Mouse (Mus musculus) lung, postnatal 4 days (tissue): Measurements from ENCODE around the gene Fam45a.
A peak's percentile ranks its signal among the peaks of the same experiment; 100 is the strongest.

Source experiments
- DNase-seq, 2 experiments: peaks; one replicate each; pipeline ENCODE4 v3.0.0; 2021

Fam45a gene

DNA sequence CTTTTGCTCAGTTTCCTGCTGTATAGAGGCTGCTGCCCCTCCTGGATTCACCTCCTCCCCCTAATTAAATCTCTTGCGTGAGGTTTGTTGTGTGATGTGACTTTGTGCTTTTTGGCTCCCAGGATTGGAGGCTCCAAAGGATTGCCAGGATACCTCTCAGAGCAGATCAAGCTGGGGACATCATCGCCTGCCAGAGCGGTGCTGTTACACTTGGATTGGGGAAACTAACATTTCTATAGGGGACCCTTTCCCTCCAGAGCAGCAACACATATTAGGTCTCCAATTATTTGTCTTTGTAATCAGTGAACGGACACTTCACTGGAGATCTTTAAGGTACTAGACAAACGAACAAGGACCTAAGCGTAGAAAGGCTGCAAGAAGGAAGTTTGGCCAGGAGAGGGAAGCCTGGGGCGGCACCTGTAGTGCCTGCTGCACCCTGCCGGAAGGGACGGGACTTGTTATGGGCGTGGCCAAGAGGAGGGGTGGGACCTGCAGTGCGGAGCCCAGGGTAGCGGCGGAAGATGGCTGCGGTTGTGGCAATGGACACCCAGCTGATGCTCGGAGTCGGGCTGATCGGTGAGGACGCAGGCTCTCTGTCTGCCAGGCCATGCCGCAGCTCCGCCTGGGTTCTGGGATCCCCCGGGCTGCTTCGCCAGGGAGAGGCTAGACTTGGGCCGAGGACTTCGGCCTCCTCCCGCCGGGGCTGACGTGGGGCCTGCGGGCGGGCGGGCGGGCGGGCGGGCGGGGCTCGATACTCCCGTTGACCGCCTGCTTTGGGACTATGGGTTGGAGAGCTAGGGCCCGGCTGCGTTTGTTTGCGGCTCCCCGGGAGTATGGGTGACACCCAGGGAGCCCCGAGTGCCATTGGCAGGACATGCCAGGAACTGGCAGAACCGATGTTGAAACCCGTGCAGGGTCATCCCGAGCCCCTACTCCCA is at the start of gene Fam45a:
Gene Fam45a, plus strand, starts transcription at position 488 of the 938 bp plus-strand sequence.
- DNase-seq, result peak; percentile 94 to 95

DNA sequence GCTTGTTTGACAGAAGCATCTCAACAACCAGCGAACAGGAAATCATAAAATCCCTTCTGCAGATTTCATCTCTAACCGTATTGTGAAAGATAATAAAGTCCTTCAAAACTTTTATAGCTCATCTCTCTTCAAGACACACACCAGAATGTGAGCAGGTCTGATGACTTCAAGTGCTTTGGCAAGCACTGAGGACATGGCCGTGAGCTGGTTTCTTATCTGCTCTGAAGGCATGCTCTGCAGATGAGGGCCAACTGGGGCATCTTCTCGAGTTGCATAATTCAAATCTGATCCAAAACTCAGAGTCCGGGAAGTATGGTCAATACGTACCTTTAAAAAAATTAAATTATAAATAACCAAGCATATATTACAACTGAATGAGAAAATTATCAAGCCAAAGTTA is 38.0 kb upstream of the Fam45a start:
- DNase-seq, result no peak

DNA sequence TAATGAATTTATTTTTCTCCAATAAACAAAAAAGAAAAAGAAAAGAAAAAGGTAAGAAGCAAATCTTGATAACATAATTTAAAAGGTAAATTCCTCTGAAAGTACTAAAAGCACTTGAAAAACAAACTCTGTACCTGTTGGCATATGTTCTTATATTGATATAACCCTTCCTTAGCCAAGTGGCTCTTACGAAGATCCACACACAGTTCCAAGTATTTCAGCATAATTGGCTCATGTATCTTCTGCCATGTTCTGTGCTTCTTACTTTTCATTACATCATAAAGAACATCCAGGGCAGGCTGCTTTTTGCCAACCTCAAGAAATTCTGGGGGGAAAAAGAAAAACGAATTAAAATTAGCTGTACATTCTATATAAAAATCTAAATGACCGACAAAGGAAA is 29.4 kb upstream of the Fam45a start:
- no peak for DNase-seq

DNA sequence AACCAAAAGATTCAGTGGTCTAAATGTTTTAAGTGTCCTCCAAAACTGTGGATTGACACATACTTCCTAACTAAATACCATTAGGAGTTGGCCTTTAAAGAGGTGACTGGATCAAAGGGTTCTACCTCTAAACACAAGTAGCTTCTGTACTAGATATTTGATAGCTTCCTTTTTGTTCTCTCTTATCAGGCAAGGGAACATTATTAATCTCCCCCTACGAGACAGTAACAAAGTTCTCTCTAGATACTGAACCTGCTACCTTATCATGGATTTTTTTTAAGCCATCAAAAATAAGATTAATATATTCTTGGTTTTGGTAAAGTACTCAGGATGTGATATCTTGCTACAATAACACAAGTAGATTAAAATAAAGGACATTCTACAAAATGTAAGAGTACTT is 26.7 kb upstream of the Fam45a start:
- DNase-seq, result no peak

DNA sequence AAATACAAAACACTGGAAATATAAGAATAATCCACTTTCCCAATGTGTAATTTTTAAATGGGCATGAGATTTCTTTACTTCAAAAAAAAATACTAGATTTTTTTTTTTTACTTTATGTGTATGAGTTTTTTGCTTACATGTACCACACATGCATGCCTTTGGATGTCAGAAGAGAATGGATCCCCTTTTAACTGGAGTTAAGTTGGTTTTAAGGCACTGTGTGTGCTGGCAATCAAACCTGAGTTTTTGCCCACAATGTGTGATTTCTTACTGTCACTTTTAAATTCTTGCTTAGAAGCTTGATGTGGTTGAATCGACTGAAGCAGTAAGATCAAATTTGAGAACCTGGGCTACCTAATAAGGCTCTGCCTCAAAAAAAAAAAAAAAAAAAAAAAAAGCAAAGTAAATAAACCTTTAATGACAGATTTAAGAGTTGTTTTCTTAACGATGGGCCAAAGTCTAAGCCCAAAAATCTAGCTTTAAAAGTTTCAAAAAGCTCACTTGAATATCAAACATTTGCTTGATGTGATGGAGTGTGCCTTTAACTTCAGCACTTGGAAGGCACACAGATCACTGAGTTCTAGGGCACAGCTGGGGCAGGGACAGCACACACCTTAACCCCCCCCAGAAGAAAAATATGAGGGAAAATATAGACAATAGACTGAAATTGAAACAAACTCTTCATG is 23.8 kb upstream of the Fam45a start:
- DNase-seq, result no peak

DNA sequence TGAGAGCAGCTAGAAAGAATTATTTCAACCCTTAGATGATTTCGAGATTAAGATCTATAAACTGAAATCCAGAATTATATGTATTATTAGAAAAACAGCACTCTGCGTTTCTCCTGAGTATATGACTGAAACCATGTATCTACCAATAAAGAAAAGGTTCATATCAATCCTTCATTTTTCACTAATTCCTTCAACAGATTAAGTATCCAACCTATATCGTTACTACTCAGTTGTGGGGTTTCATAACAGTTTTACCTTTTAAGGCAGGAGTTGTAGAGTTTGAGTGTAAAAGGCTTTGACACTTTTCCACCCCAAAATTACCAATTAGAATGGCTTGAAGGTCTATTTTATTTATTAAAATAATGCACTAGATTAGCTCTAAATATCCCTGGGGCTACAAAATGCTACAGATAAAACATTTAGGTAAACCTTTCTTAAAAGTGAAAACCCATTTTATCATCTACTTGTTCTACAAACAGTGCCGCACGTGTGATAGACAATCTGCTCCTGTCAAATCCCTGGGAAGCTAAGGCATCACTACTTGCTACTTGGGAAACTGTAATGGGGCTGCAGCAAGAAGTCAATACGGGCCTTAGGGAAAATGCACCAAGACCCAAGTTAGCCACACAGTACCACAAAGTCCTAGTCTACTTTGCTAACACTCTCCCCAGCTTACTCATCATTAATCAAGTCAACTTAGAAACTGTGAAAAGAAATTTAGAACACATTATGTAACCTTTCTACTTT is 23.0 kb upstream of the Fam45a start:
- DNase-seq, result no peak

DNA sequence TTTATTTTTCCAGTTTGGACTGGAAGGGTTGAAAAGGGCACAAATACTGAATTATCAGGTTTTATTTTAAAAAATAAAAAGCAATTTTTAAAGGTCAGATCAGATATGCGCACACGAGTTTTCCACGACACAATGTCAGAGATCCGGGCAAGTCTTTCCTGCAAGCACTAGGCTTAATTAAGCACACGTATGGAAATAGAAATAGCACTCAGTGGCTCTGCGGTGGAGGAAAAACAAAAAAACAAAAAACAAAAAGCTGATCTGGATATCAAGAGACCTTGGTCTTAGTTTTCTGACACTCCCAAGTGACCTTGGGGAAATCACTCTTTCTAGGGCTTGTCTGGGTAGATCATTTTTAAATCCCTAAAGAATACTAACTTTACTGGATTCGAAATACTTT is 21.9 kb upstream of the Fam45a start:
- DNase-seq, result no peak

DNA sequence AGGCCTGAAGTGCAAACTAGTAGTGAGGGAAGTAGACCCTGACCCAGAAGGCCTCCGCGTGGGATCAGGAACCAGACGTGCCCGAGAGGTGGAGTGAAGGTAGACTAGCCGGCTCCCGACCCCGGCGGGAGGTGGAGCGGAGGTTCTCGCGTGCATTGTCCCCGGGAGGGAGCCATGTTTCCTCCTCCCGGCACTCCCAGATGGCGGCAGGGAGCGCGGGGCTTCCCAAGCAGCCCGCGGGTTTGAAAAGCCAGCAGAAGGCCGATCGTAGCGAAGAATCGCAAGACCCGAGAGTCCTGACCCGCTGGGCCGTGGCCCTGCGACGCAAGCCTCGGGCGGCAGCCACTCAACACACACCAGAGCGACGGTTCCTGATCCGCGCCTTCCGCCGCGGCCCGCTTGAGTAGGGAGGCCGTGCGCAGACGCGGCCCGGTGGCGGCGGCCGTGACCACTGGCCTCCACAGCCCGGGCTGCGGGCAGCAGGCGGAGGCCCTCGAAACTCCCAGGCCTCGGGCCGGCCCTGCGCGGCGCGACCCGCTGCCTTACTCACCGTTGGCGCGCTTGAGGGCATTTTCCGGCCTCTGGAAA is 21.4 kb upstream of the Fam45a start:
- peak; percentile 72 for DNase-seq

DNA sequence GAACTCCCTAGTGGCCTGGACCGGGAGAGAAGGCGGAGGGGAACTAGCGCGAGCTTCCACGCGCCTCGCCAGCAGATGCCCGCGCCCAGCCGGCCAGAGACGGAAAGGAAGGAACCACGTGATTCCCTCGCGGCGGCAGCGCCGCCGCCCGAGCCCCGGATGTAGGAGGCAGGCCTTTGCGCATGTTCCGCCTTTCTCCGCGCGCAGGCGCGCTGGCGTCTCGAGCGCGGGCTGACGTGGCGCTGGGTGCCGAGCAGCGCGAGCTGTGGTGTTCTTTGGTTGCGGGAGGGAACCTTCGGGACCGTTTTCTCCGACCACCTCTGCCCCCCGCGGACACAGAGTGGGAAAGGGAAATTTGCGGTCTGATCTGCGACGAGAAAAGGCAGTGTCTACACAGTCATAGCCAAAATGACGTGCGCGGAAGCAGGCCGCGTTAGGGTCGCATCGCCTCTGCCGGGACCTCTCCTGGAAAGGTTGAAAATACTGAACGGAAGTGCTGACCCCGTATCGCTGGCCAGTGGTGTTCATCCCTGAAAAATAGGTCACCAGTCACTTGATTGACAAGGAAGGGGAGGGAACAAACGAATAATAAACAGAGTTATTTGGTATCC is 20.7 kb upstream of the Fam45a start, which contains the start of gene Eif3a:
Gene Eif3a, minus strand, starts transcription at position 108 of the 611 bp plus-strand sequence.
- DNase-seq, result peak; percentile 97

DNA sequence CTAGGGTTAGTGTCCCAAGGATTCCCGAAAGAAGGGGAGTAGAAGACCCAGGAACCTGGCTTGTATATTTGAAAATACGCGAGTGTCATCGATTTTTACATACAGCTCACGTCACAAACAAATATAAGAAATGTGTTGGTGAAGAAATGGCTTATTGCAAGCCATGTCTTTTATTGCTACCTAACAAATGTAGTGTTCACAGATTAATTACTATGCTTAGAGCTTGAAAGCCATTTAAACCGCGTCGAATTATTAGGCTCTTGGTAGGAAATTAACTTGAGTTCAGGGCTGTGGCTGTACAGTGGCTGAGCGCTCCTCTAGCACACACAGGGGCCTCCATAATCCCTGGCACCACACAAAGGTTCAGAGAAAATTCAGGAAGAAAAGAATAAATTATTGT is 20.2 kb upstream of the Fam45a start:
- DNase-seq, result no peak

DNA sequence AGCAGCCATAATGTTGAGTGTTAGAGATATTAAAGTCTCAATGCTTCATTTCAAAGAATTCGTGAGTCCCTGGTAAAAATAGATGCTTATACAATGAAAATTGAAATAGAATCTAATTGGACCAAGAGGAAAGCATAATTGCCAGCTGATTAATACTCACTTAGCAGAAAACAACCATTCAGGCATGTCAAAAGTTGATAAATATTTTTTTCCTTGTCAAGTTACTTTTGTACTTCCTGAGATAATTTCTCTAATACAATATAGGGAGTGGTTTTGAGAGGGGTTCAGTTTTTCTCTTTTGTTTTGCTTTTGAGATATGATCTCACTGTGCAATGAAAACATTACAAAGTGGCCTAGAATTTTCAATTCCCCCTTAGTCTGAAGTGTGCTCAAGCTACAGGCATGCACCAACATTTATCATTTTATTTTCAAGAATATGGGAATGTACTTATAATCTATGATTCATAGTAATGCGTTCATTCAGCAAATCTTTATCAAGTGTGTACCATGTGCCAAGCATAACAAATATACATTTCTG is 18.1 kb upstream of the Fam45a start:
- no peak for DNase-seq

DNA sequence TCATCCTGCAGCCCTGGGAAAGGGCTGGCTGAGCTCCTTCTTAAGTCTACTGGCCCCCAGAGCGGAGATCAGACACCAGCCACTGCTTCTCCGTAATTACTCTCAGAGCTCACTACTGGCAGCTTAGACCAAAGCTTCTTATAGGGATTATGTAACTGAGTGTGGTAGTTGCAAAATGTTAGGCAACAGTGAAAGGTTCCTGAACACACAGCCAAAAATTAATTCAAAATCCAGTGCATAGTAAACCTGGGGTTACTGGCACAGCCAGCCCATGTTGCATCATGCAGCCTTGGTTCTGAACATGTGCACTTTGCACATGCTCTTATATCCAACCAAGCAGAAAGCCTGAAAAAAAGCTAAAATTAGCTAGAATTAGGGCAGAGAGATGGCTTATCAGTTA is 16.1 kb upstream of the Fam45a start:
- peak; percentile 25 to 41 for DNase-seq

DNA sequence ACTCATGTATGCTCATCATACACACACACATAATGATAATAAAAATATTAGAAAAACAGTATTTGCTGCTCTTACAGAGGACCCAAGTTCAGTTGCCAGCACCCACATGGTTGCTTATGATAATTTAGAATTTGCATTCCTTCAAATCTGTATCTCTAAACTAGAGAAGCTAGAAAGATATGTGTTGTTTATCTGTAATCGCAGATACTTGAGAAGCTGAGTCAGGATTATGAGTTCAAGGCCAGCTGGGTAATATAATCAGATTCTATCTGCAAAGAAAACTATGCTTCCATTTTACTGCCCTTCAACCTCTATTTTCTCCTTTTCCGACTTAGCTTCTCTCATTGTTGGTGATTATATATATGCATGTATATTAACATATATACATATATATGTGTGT is 14.0 kb upstream of the Fam45a start:
- no peak for DNase-seq

DNA sequence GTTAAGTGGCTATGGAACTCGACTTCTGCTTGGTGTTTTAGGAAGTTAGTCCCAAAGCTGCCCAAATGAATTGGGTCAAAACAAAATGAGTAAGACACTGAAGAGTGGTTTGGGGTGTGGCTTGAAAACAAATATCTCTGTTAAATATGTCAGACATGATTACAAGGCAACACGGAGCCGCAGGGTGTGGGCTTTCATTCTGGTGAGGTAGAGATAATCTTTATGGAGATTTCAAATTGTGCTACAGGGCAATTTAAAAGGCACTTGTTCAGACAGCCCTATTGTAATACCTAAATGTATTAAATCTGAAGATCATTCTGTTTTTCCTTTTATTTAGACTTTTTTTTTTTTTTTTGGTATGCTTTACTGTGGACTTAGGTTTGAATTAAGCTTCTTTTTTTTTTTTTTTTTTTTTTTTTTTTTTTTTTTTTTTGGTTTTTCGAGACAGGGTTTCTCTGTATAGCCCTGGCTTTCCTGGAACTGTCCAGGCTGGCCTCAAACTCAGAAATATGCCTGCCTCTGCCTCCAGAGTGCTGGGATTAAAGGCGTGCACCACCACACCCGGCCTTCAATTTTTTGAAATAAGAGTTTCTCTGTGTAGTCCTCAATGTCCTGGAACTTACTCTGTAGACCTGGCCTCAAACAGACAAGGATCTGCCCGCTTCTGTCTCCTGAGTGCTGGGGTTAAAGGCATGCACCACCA is 11.4 kb upstream of the Fam45a start:
- DNase-seq, result no peak

DNA sequence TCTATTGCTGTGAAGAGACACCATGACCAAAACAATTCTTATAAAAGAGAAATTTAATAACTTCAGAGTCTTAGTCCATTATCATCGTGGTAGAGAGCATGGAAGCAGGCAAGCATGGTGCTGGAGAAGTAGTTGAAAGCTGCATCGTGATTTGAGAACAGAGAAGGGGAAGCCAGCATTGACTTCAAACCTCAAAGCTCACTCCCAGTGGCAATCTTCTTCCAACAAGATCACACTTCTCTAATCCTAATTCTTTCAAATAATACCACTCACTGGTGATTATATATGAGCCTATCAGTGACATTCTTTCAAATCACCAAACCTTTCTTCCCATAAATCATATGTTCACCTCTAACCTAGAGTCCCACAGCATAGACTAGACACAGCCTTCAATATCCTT is 6.5 kb upstream of the Fam45a start:
- no peak for DNase-seq

DNA sequence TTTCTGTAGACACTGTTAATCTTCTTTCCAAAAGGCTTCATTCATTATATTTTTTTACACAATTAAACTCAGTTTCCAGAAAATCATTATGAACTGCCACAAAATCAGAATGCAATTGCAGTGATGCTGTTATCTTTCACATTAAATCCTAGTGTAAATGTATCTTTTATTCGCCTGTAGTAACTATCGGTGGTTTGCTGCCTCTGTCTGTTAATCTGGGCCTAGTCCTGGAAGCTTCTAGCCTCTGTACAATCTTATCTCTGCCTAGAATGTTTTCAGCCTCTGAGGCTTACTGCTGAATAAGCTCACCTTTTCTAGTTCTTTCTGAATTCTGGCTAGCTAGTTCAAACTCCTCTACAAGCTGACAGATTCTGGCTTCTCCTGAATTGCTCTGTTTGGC is 1.5 kb upstream of the Fam45a start:
- no peak for DNase-seq

DNA sequence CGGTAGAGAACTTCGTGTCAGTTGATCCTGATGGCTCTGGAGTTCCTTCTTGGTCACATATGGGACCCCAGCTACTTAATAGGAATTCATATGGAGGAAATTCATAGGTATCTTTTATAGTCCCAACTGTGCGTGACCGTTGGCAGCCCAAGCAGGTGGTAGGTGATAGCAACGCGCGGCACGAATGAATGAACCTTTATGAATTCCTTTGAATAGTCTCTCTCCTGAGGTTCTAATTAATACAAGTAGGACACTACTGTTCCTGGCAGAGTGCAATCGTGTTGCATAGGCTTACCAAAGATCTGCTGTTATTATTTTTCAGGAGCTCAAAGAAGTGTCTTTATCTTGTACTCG is 628 bp downstream of the Fam45a start:
- DNase-seq, result no peak

DNA sequence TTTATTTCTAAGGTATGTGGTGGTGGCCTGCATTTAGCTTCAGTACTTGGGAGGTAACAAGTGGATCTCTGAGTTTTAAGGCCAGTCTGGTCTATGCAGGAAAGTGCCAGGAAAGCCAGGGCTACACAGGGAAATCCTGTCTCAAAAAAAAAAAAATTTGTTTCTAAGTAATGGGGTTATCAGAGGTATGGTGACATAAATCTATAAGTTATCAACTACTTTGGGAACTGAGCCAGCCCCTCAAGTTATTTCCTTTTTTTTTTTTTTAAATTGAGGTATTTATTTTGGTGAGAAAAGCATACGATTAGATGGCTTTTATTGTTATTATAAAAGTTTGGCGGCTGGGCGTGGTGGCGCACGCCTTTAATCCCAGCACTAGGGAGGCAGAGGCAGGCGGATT is 1.7 kb downstream of the Fam45a start:
- DNase-seq, result no peak

DNA sequence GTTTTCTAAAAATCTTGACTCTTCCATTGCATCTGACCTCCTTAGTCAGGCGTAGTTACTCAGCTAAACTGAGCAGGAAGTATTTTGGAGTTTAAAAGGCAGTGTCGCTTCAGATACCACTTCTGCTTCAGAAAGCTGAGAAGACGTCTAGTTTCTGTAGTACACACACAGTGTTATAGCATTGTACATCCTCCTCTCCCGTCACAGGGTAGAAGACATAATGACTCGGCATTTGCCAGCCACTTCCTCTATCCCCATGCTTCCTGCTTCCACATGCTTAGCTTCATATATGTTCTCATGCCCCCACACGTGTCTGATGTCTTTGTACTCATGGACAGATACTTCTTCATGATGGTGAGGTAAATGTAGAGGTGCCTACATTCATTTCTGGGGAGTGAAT is 7.3 kb downstream of the Fam45a start:
- peak in 1 of 2 experiments; percentile 5 for DNase-seq

DNA sequence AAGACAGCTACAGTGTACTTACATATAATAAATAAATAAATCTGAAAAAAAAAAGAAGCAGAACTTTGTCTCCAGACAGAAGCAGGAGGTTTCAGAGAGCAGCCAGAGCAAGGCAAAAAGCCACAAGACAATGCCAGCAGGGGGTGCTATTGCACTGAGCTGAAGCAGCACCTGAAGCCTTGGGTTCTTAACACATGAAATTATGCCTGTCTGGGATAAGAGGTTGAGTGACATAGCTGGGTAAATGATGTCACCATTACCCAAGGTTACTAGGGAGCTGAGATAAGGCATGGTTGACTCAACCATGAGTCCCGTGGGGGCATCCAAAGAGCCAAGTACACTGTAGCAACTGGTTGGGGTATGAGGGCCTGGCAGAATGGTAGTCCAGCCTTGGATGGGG is 26.4 kb downstream of the Fam45a start:
- peak; percentile 61 to 80 for DNase-seq

DNA sequence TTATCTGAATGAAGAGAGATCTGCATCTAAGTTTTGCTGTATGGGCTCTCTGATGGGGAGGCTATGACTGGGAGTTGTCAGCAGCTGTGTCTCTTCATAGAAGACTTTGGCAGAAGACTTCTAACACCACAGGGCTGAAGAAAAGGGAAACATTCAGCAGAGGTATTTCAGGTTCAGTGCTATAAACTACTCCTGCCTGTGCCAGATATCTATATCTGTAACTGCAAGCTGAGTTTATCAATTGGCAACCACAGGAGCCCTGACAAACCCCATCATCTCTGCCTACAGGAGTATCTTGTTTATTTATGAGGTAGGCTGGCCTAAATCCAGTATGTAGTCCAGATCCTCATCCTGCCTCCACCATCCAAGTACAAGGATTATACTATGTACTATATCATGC is 31.9 kb downstream of the Fam45a start:
- DNase-seq, result no peak

DNA sequence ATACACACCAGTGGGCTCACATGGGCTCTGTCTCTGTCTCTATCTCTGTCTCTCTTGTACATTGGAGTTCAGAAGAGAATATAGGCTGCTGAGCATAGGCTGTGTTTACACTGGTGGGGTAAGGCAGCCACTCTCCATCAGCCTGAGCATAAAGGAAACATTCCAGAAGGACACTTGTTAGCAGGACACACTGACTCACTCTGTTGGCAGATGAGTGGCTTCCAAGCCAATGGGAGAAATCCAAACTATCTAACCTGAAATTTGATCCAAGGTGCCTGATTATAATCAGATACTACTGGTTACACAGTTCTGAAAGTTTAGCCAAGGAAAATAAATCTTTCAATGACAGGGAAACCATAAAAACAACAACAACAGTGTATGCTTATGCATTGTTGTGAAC is 34.3 kb downstream of the Fam45a start:
- no peak for DNase-seq
